Mouse (Mus musculus): Measurements from ENCODE around the gene Kifc3.
"Not testable (repeated sequence)": the region's sequence is repeated elsewhere in the genome, so short reads cannot be mapped to it uniquely, and the experiment has no call there.

Gene Kifc3

DNA sequence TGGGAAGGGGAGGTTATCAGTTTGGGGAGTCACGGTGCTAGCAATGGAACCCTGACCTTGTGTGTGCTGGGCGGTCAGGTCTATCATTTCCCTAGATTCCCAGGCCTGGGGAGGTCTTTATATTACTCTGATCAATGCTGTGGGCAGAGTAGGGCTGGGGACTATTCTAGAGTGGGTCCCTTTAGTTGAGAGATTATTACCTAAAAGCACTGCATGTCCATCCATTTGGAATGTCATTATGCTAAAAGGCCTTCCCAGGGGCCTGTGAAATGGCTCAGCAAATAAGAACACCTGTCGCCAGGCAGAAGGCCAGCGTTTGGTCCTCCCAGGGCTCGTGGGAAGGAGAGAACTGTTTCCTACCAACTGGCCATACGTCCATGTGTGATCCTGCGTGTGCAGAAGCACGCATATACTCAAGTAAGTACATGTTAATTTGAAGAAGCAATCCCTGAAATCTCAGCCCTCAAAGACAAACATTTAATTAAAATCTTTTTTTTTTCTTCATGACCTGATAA is 499 bp downstream of the Kifc3 start:
- ATAC-seq (ENCODE audit: low TSS enrichment) = no peak

DNA sequence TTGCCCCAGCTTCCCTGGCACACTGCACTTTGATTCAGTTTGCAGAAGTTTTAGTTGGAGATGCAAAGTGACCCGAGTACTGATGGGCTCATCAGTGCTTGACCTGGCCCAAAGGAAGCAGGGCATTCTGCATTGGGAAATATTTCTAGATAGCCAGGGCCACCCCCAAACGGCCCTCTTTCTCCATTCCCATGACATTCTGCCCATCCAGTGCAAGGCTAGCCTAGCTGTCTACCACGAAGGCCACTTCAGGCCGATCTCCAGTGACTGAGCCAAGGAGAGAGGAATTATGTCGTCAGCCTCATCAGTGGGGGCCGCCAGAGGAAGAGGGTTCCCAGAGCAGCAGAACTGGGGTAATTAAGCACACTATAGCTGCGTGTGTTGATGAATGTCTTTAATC is 1.1 kb downstream of the Kifc3 start:
- ATAC-seq (ENCODE audit: low TSS enrichment) = no peak

DNA sequence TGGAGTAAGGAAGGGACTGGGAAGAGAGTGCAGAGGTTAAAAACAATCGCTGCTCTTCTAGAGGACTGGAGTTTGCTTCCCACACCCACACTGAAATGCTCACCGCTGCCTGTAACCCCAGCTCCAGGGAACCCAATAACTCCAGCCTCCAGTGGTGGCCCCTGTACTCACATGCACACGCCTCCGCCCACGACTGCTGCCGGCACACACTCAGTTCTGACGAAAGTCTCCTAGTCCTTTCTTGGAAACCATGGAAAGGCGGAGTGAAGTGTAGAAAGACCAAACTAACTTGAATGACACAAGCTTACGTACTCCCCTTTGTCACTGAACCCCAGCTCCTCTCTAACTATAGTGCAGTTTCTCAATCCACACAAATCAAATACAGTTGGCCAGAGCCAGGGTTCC is 2.6 kb downstream of the Kifc3 start:
- no peak for ATAC-seq (ENCODE audit: low TSS enrichment)

DNA sequence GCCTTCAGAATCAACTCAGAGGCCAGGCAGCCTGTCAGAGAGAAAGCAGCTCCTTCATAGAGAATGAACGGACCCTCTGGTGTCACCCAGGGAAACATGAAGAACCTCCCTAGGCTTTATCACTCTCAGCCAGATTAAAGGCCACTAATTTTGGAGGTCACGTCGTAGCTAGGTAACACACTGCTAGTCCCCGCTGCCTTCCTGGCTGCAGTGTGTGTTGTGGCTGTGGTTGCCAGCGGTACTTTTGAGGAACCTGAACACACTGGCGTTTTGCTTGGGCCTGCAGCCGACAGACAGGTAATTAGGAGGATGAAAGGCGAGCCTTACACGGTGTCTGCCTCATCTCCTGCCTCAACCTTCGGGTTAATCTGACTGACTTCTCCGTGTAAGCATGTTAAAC is 6.9 kb downstream of the Kifc3 start:
- no peak for ATAC-seq (ENCODE audit: low TSS enrichment)

DNA sequence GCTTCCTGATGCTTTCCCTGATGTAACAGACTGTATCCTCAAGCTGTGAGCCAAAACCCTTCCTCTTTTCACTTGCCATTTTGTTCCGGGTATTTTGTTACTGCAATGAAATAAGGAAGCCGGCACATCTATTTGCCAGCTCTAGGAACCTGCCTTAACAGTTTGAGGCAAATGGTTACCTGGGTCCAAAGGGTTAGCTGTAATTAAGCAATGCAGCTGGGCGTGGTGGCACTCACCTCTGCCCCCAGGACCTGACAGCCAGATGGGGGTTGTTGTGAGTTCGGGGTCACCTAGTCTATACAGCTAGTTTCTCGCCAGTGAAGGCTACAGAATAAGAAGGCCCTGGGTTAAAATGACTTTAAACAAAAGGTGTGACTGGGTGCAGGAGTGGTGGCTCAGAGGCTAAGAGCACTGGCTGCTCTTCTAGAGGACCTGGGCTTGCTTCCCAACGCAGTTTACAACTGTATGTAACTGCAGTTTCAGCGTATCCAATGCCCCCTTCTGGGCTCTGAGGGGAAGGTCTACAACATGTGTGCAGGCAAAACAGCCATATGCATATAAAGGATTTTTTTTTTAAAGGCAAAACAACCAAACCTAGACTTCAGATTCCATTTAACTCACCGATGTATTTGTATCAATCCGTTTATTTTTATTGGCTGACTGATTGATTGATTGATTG is 11.0 kb downstream of the Kifc3 start:
- no peak for ATAC-seq (ENCODE audit: low TSS enrichment)

DNA sequence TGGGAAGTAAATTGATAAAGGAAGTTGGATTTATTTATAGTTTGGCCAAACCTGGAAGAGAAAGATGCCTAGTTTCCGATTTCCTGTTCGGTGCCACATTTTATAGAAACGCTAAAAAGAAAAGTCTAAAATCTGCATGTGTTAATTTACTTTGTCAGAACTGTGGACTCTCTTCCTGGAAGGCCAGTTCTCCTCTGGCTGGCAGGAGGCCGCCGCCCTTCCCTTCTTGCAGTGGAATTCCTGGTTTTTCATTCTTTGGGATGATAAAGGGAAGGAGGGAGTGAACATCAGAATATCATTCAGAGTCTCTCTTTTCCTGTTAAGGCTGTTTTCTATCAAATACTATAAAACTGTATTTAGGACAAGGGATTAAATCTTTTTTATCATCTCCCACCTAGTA is 15.0 kb downstream of the Kifc3 start:
- ATAC-seq (ENCODE audit: low TSS enrichment) = no peak

DNA sequence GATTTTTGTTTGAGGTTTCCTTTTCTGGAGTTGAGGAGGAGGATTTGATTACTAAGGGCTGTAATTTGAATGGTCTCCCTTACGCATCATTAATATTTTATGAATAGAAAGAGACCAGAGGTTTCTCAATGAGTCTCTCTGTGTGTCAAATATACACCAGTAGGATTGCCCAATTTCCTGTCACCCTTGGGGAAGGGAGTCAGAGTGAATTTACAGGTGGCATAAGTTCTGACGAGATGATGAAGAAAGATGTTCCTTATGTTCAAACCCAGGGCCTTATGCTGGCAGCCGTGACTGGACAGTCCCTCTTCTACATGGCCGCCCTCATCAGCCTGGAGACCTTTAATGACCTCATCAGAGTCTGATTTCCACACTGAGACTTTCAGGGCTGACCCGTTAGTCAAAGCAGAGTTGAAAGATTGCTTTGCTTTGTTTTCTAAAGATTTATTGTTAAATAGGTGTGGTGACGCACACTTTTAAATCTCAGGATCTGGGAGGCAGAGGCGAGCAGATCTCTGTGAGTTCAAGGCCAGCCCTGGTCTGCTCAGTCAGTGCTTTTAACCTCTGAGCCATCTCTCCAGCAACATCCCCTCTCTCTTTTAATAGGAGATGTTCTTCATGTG is 16.6 kb downstream of the Kifc3 start:
- ATAC-seq (ENCODE audit: low TSS enrichment) = no peak

DNA sequence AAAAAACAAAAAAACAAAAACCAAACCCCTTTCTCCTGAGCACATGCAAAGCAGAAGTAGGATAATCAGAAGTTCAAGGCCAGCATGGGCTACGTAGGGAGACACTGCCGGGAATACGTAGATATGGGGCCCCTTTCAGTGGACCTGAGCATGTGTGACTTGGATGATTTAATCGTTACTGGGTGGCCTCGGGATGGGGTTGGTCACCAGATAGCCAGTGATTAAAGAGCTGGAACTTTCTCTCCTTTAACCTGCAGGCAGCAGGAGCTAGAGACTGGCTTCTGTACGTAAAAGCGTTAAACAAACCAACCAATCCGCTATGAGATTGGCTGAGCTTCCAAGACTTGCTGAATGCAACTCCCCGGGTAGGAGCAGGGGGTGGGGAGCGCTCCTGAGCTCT is 17.5 kb downstream of the Kifc3 start:
- ATAC-seq (ENCODE audit: low TSS enrichment) = no peak

DNA sequence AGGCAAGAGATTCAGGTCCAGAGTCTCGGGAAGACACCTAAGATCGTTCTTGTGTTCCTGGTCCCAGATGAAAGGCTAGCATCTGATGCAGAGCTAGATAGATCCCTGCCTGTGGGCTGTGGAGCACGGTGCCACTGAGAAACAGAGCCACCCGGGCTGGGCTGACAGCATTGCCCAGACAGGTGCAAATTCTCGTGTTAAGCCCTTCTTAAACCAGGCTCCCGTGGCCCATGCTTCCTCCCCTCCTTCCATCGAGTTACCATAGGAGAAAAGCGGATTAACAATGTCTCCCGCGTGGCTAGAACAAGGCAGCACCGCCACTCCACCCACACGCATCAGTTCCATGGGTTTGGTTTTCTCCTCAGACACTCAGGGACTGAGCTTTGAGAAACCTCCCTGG is 18.4 kb downstream of the Kifc3 start:
- no peak for ATAC-seq (ENCODE audit: low TSS enrichment)

DNA sequence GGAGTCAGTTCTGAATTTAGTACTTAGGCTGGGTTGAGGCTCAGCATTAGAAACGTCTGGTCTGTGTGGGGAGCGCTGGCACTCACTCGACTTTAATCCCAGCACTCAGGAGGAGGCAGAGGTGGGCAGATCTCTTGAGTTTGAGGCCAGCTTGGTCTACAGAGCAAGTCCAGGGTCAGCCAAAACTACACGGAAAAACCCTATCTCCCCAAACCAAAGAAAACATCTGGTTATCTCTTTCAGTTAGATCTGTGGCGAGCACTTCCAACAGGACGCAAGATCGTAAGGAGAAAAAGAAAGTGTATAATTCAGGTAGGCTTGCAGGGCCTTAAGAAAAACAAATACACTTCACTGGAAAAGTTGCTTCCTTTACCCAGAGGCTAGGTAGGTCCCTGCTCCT is 20.8 kb downstream of the Kifc3 start:
- ATAC-seq (ENCODE audit: low TSS enrichment) = no peak

DNA sequence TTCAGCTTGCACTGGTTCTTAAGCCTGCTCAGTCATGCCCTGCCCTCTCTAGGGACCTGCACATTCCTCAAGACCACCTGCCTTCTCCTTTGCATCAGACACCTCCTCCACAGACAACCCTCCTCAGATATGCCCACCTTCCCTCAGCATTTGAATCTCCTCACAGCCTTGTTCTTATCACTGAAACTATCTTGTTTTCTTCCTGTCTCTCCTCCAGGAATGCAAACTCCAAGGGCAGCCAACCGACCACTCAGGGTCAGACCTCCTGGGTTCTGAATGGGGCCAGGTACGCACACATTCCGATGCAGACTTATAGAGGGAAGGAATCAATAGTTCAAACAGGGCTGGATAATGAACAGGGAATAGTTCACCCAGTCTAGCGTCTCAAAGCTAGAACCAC is 24.4 kb downstream of the Kifc3 start:
- no peak for ATAC-seq (ENCODE audit: low TSS enrichment)

DNA sequence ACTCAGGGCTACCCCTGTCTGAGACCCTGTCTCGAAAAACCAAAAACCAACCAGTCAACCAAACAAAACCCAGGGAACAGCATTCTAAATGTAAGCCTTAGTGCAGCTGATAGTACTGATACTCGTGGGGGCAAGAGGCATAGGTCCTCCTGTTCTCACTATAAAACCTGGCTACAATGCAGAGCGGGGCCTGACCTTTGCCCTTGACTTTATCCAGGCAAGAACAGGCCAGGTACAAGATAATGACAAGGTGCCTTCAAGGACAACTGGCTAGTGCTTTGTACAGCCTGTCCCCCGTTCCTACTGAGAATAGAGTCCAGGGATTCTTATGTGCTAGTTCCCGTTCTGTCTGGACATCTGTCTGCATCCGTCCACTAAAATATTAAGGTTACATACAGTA is 25.6 kb downstream of the Kifc3 start:
- no peak for ATAC-seq (ENCODE audit: low TSS enrichment)

DNA sequence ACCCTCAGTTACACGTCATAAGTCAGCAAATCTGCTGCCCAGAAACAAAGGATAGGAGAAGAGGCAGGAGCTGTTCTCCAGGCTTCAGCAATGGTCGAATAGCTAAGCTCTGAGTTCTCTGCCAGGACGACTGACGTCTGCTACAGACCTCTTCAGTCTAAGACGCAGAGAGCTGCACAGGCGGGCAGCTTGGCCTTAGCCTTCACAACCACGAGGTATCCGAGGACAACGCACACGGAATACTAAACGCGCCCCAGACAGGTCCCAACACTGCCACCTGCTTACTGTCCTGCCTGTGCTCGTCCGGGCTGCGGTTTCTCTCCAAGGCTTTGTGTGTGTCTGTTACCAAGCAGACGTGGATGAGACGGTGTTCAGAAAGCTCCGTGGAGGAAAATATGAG is 26.8 kb downstream of the Kifc3 start:
- ATAC-seq (ENCODE audit: low TSS enrichment) = peak; percentile 73

DNA sequence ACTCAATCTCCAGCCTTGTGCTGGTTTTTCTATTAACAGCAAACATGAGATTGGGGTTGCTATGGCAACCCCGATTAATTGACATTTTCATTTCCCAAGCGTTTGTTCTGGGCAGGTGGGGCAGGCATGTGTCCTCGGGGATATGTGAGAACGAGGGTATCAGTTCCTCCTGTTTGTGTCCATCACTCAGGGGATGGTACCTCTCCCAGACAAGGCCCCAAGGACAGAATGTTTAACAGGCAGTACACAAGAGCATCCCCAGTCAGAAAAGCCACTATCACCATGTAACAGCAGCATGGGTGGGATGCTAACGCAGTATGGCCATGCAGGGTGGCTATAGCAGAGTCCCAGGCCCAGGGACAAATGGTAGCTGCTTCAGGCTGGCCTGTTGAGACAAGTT is 27.3 kb downstream of the Kifc3 start:
- ATAC-seq (ENCODE audit: low TSS enrichment) = no peak

DNA sequence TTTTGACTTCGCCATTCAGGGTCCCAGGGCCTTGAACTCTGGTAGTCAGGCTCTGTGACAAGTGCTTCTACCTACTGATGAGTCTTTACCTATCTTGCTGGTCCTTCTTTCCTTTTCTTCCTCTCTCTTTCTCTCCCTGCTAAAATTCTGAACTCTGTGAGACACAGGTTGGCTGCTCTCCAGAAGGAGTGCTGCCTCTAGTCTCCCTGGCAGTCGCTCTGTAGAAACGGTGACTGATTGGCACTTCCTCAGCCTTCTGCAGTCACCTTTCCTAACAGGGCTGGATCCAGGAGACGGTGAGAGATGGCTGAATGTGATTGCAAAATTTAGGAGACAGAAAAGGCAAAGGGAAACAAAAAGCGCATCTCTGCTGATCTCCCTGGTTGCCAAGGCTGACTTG is 30.2 kb downstream of the Kifc3 start:
- no peak for ATAC-seq (ENCODE audit: low TSS enrichment)

DNA sequence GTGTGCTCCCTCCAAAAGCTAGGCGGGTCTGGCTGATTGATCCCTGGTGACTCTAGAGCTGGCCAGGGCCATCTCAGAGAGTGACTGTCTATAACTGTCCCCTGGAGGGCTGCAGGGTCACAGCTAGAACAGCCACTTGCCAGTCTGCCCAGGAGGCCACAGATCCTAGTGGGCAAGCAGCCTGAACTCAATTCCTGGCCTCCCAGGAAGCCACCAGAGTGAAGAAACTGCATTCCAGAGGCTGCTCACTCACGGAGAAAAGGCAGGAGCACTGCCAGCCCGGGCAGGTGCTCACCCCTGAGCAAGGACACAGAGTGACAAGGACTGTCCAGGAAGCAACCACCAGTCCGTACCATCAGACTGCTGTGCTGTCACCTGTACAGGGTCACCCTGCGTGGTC is 34.9 kb downstream of the Kifc3 start:
- ATAC-seq (ENCODE audit: low TSS enrichment) = no peak

DNA sequence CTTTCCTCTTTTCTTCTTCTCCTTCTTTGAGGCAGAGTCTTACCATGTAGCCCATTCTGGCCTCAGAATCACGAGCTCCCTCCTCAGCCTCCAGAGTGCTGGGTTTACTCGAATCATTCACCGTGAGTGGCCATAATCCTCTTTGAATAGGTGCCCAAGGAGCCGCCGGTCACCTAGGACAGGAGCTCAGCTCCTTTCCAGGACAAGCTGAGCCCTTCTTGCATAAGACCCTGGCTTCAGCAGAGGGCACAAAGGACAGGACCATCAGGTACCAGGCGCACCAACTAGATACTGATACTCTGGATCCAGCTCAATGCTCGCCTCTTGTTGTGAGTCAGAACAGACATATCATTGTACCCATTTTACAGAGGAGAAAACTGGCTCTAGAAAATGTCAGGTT is 36.2 kb downstream of the Kifc3 start:
- ATAC-seq (ENCODE audit: low TSS enrichment) = no peak

DNA sequence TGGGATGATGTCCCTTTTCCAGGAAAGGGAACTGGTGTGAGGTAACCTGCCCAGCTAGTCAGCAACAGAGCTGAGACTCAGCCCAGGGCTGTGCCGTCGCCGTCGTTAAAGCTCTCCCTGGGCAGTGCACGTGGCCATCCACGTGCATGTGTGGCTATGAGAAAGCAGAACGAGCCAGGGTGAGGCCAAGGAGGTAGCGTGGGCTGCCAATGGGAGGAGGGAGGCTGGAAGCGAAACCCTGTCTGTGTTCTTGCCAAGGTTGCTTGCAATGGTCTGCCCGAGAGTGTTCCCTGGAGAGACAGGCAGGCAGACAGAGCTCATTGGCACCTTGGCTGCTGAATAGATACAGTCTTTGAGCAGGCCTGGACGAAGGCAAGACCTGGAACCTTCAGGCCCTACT is 36.7 kb downstream of the Kifc3 start:
- peak; percentile 50 for ATAC-seq (ENCODE audit: low TSS enrichment)

DNA sequence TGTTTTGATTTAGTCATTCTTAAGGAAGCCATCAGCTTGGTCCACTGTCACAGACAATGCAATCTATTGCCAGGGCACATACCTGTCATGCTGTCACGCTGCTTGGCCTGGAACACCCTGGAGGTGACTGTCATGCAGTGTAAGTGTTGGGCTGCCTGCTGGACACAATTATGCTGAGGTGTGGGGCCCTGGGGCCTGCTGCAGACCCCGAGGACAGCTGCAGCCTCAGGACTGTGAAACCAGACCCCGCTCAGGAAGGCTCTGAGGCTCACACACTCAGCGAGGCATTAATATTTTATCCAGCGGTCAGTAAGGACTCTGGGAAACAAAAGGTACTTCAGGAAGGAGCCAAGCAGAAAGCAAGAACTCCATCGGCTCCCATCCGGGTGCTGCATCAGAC is 38.1 kb downstream of the Kifc3 start:
- ATAC-seq (ENCODE audit: low TSS enrichment) = no peak

DNA sequence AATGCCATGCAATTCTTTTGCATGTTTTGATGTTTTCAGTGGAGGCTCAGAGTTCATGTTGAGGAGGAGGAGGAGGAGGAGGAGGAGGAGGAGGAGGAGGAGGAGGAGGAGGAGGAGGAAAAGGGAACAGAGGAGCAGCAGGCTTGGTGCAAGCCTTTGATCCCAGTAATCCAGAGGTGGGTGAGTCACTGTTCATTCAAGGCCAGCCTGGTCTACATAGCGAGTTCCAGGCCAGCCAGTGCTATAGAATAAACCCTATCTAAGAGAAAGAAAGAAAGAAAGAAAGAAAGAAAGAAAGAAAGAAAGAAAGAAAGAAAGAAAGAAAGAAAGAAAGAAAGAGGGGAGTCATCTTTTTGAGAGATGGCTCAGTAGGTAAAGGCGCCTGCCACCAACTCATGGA is 38.6 kb downstream of the Kifc3 start:
- ATAC-seq (ENCODE audit: low TSS enrichment) = not testable (repeated sequence)

DNA sequence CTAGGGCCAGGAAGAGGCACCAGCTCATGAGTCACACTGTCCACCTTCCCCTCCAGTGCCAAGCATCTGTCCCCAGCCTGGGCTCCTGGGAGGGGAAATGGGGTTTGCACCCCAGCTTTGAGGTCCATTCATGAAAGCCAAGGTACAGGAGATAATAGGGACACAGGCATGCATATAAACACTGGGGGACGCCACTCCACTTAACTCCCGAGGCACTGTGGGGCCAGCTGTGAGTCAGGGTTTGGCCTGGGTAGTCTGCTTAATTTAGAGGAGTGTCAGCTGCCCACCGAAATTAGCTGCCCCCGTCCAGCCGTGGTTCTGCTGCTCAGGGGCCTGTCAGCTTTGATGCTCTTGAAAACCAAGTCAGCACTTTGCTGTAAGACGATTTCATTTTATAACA is 39.8 kb downstream of the Kifc3 start:
- no peak for ATAC-seq (ENCODE audit: low TSS enrichment)

DNA sequence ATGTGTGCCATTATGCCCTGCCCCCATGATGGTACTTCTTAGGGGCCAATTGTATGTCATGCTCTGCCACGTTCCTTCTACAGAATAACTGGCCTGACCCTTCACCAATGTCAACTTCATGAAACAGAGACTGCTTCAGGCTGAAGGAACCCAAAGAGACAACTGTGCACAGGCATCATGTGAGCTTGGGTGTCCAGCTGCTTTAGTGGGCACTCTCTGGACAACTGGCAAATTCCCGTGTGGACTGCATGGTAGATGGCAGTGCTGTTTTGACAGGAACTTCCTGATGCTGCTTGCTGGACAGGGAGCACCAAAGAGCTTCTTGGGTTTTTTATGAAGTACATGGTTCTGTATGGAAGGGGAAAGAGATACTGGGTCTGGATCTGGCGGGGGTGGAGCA is 43.3 kb downstream of the Kifc3 start:
- ATAC-seq (ENCODE audit: low TSS enrichment) = no peak

DNA sequence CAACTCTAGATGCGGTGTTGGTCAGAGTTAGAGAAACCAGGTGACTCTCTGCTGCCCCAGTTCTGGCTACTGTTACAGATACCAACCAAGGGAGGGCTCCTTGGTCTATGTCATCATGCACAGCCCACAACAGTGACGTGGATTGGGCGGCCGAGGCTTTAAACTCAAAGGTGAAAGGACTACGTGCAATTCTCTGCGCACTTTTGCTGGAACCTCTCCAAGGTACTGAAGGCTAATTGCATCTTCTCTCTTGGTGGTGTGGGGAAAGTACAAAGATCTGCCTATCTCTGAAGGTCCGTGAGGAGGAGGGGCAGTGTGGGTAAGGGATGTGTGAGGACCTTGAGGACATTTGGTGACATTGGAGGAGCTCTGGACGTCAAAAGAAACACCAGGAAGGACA is 44.0 kb downstream of the Kifc3 start:
- no peak for ATAC-seq (ENCODE audit: low TSS enrichment)

DNA sequence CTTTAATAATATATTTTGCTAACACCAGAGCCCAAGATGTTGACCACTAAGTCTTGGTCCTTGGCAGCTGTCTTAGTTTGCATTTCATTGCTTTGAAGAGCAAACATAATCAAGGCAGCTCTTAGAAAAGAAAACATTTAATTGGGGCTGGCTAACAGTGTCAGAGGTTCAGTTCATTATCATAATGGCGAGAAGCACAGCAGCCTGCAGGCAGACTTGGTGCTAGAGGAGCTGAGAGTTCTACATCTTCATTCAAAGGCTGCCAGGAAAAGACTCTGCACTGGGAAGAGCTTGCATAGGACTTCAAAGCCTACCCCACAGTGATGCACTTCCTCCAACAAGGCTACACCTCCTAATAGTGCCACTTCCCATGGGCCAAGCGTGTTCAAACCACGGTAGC is 45.5 kb downstream of the Kifc3 start:
- ATAC-seq (ENCODE audit: low TSS enrichment) = 0 out of 2 replicates have a peak, but pooled peaks have one; percentile 38
